Mouse (Mus musculus) lung, postnatal 0 days (tissue): ENCODE data around the gene Avpi1.

Experiments used
- CTCF ChIP-seq: IDR thresholded peaks from 2 replicates; pipeline ENCODE4 v1.5.1; 2016; ENCODE audit warnings: antibody characterized with exemption, mild to moderate bottlenecking
- EP300 ChIP-seq: IDR thresholded peaks from 2 replicates; pipeline ENCODE4 v1.6.1; 2016; ENCODE audit warnings: antibody characterized with exemption, mild to moderate bottlenecking, control low read depth

DNA sequence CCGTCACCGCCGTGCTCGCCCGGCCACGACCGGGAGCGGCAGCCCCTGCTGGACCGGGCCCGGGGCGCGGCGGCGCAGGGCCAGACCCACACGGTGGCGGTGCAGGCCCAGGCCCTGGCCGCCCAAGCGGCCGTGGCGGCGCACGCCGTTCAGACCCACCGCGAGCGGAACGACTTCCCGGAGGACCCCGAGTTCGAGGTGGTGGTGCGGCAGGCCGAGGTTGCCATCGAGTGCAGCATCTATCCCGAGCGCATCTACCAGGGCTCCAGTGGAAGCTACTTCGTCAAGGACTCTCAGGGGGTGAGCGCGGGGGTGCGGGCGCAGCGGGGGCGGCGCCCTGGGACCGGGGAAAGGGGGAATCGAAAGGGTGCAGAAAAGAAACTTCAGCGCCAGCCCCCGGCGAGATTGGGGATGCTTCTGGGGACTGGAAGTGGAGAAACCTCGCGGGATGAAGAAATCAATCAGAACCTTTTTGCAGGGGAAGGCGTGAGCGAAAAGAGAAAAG is 38.2 kb downstream of the Avpi1 start:
- no peak for TF ChIP-seq CTCF
- TF ChIP-seq EP300, result no peak
